Mouse (Mus musculus) megakaryocyte, embryonic 14.5 days (primary cell): ENCODE measurements around the gene 5830411N06Rik. TPM values are rescaled to one million over a fixed set of nuclear protein-coding genes. Genes with fewer than 3 reads are reported as not detected.

Experiments
- H3K27me3 ChIP-seq: replicated peaks from 2 replicates; pipeline ENCODE3; 2012; ENCODE audit warnings: inconsistent platforms
- H3K36me3 ChIP-seq: replicated peaks from 2 replicates; pipeline ENCODE3; 2012; ENCODE audit warnings: low read length, inconsistent platforms, mixed read lengths
- H3K4me1 ChIP-seq: 2 replicates; pipeline ENCODE4 v1.6.1; 2012; ENCODE audit warnings: inconsistent platforms
- H3K4me3 ChIP-seq: replicated peaks from 2 replicates; pipeline ENCODE3; 2012; ENCODE audit warnings: moderate library complexity, mild to moderate bottlenecking, inconsistent platforms
- H3K9me3 ChIP-seq: 2 replicates; pipeline ENCODE4 v1.6.1; 2012; ENCODE audit warnings: inconsistent platforms
- FLI1 ChIP-seq: IDR thresholded peaks from 2 replicates; pipeline ENCODE4 v1.6.1; 2012; ENCODE audit warnings: low read length, inconsistent platforms, mixed read lengths
- GATA1 ChIP-seq: IDR thresholded peaks from 3 replicates; pipeline ENCODE4 v1.6.1; 2012; ENCODE audit warnings: mixed read lengths, low read length, inconsistent platforms, borderline replicate concordance
- polyA plus RNA-seq: library from polyadenylated mRNA; stranded (reverse); fragments of >175 nt; gene quantifications from 2 replicates; pipeline ENCODE4 v1.2.3, GENCODE M21; 2012; ENCODE audit warnings: low replicate concordance; ENCODE audit not compliant: insufficient read depth

The 5830411N06Rik gene
- not detected in 2 replicates for polyA plus RNA-seq

GRCm38 (mm10) chr7:140247216-140247615 is at the start of gene 5830411N06Rik:
Gene 5830411N06Rik, plus strand, starts transcription at chr7:140247284.
- peaks cover 2% of the 10 kb centered on the region for H3K27me3 ChIP-seq
- TF ChIP-seq FLI1, result no peak
- no peak for TF ChIP-seq GATA1
- no peak within 1 kb of the TSS for H3K4me3 ChIP-seq
- no peaks in the 10 kb centered on the region for H3K36me3 ChIP-seq
- no peaks in the 10 kb centered on the region for H3K9me3 ChIP-seq
- no peaks in the 10 kb centered on the region for H3K4me1 ChIP-seq

GRCm38 (mm10) chr7:140201090-140201489 is 46.0 kb upstream of the 5830411N06Rik start:
- no peaks in the 10 kb centered on the region for H3K36me3 ChIP-seq
- H3K4me3 ChIP-seq, result no peak overlapping the region
- H3K9me3 ChIP-seq, result no peaks in the 10 kb centered on the region
- peaks cover 6% of the 10 kb centered on the region for H3K4me1 ChIP-seq
- TF ChIP-seq GATA1 (no peak), FLI1 (no peak)
- peaks cover 41% of the 10 kb centered on the region for H3K27me3 ChIP-seq

GRCm38 (mm10) chr7:140205864-140206263 is 41.2 kb upstream of the 5830411N06Rik start, which contains the start of gene Olfr524:
Gene Olfr524, minus strand, starts transcription at chr7:140205964.
- Histone ChIP-seq H3K36me3 (no peaks in the 10 kb centered on the region), H3K4me1 (peaks cover 27% of the 10 kb centered on the region), H3K27me3 (peaks cover 39% of the 10 kb centered on the region), H3K9me3 (no peaks in the 10 kb centered on the region), H3K4me3 (no peak within 1 kb of the TSS)
- TF ChIP-seq GATA1 (no peak), FLI1 (no peak)

GRCm38 (mm10) chr7:140206904-140207303 is 40.2 kb upstream of the 5830411N06Rik start:
- H3K9me3 ChIP-seq, result no peaks in the 10 kb centered on the region
- H3K4me1 ChIP-seq, result peaks cover 27% of the 10 kb centered on the region
- H3K27me3 ChIP-seq, result peaks cover 33% of the 10 kb centered on the region
- H3K36me3 ChIP-seq, result no peaks in the 10 kb centered on the region
- TF ChIP-seq FLI1, result no peak
- no peak for TF ChIP-seq GATA1
- no peak overlapping the region for H3K4me3 ChIP-seq

GRCm38 (mm10) chr7:140208153-140208552 is 38.9 kb upstream of the 5830411N06Rik start:
- no peaks in the 10 kb centered on the region for H3K9me3 ChIP-seq
- H3K36me3 ChIP-seq, result no peaks in the 10 kb centered on the region
- H3K27me3 ChIP-seq, result peaks cover 29% of the 10 kb centered on the region
- H3K4me1 ChIP-seq, result peaks cover 27% of the 10 kb centered on the region
- no peak overlapping the region for H3K4me3 ChIP-seq
- no peak for TF ChIP-seq GATA1

GRCm38 (mm10) chr7:140208677-140209076 is 38.4 kb upstream of the 5830411N06Rik start:
- Histone ChIP-seq H3K4me1 (peaks cover 27% of the 10 kb centered on the region), H3K9me3 (no peaks in the 10 kb centered on the region), H3K27me3 (peaks cover 25% of the 10 kb centered on the region), H3K4me3 (no peak overlapping the region), H3K36me3 (no peaks in the 10 kb centered on the region)
- TF ChIP-seq GATA1 (no peak), FLI1 (no peak)

GRCm38 (mm10) chr7:140213841-140214240 is 33.2 kb upstream of the 5830411N06Rik start:
- no peak for TF ChIP-seq GATA1
- TF ChIP-seq FLI1, result no peak
- H3K27me3 ChIP-seq, result peaks cover 7% of the 10 kb centered on the region

GRCm38 (mm10) chr7:140217967-140218366 is 29.1 kb upstream of the 5830411N06Rik start, which contains the start of gene Cd163l1:
Gene Cd163l1, plus strand, starts transcription at chr7:140218267.
- Histone ChIP-seq H3K27me3 (peaks cover 10% of the 10 kb centered on the region), H3K36me3 (no peaks in the 10 kb centered on the region), H3K4me1 (no peaks in the 10 kb centered on the region), H3K4me3 (no peak within 1 kb of the TSS), H3K9me3 (no peaks in the 10 kb centered on the region)
- TF ChIP-seq GATA1 (no peak), FLI1 (no peak)

More at GRCm38 (mm10) chr7:140213841-140214240, 33.2 kb upstream of the 5830411N06Rik start:
- no peaks in the 10 kb centered on the region for H3K4me1 ChIP-seq
- no peaks in the 10 kb centered on the region for H3K36me3 ChIP-seq
- no peak overlapping the region for H3K4me3 ChIP-seq
- no peaks in the 10 kb centered on the region for H3K9me3 ChIP-seq

GRCm38 (mm10) chr7:140219268-140219667 is 27.8 kb upstream of the 5830411N06Rik start:
- H3K27me3 ChIP-seq, result peaks cover 10% of the 10 kb centered on the region
- no peak overlapping the region for H3K4me3 ChIP-seq
- H3K9me3 ChIP-seq, result no peaks in the 10 kb centered on the region
- H3K4me1 ChIP-seq, result no peaks in the 10 kb centered on the region
- H3K36me3 ChIP-seq, result no peaks in the 10 kb centered on the region
- no peak for TF ChIP-seq GATA1
- no peak for TF ChIP-seq FLI1

GRCm38 (mm10) chr7:140220375-140220774 is 26.7 kb upstream of the 5830411N06Rik start:
- no peak overlapping the region for H3K4me3 ChIP-seq
- no peaks in the 10 kb centered on the region for H3K9me3 ChIP-seq
- H3K36me3 ChIP-seq, result no peaks in the 10 kb centered on the region
- peaks cover 15% of the 10 kb centered on the region for H3K27me3 ChIP-seq
- no peak for TF ChIP-seq GATA1
- TF ChIP-seq FLI1, result no peak
- H3K4me1 ChIP-seq, result no peaks in the 10 kb centered on the region; the same call in 1 of the 2 replicates
